15 mouse cellular contexts compared by ENCODE assay signal in the genomic region with DNA sequence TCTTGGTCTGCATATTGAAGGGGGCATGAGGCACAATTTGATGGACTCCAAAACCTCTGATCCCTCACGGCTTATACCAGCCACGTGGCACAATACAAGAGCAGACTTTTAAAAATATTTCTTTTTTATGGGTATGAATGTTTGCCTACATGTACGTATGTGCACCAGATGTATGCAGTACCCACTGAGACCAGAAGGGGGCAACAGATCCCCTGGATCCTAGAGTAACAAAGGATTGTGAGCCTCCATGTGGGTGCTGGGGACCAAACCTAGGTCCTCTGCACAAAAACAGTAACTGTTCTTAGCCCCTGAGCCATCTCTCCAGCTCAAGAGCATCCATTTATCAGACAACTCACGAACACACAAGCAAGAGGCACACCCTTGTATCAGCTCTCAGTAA.
DNase-seq lines count a peak whose midpoint lies in the region; ATAC-seq and TF ChIP-seq lines count a peak whose summit lies in the region.
"Had no signal": no experiment of that assay in that cellular context is flagged by ENCODE, and none has a peak within 500 bp of the region (broad histone marks: within the 10 kb centered on the region; RNA-seq: fewer than 3 reads in every experiment).

No protein-coding gene starts in this region.

- no peak overlapping the region for H3K4me3 ChIP-seq in intestine, postnatal 0 days (ENCODE audit: low read depth, low read length)
- H3K4me3 ChIP-seq in intestine, embryonic 16.5 days (ENCODE audit: low read length): no peak overlapping the region
- H3K4me3 ChIP-seq in midbrain, postnatal 0 days (ENCODE audit: low read depth, low read length): no peak overlapping the region
- no peak overlapping the region for H3K4me3 ChIP-seq in midbrain, embryonic 11.5 days (ENCODE audit: low read depth, low read length)
- H3K4me3 ChIP-seq: embryonic facial prominence, embryonic 12.5 days; erythroblast, embryonic 14.5 days; liver, embryonic 13.5 days; midbrain, embryonic 15.5 days had no signal

- POLR2A ChIA-PET in Patski (lab: Charles Lee): no interaction called here

- H3K9ac ChIP-seq in intestine, postnatal 0 days (ENCODE audit: low read depth, low read length): no peak overlapping the region
- no peak overlapping the region for H3K9ac ChIP-seq in intestine, embryonic 16.5 days (ENCODE audit: low read depth, low read length)
- no peak overlapping the region for H3K9ac ChIP-seq in midbrain, postnatal 0 days (replicated peaks; ENCODE audit: low read length, poor library complexity, severe bottlenecking)
- no peak overlapping the region for H3K9ac ChIP-seq in midbrain, embryonic 11.5 days (ENCODE audit: low read length)
- H3K9ac ChIP-seq: embryonic facial prominence, embryonic 12.5 days; liver, embryonic 13.5 days; midbrain, embryonic 15.5 days had no signal

- ATAC-seq in intestine, postnatal 0 days: no peak
- no peak for ATAC-seq in intestine, embryonic 16.5 days
- ATAC-seq in midbrain, postnatal 0 days (ENCODE audit: low FRiP score): no peak
- no peak for ATAC-seq in midbrain, embryonic 11.5 days (ENCODE audit: low FRiP score)
- no peak for ATAC-seq in Patski

- no peaks in the 10 kb centered on the region for H3K4me1 ChIP-seq in intestine, postnatal 0 days (replicated peaks; ENCODE audit: control insufficient read depth, insufficient read depth, low read length)
- H3K4me1 ChIP-seq in intestine, embryonic 16.5 days (ENCODE audit: control insufficient read depth, insufficient read depth, low read length): peaks cover 6% of the 10 kb centered on the region; the same call in 1 of the 2 replicates
- H3K4me1 ChIP-seq in midbrain, postnatal 0 days (ENCODE audit: insufficient read depth, low read length): no peaks in the 10 kb centered on the region
- H3K4me1 ChIP-seq in midbrain, embryonic 11.5 days (ENCODE audit: control insufficient read depth, insufficient read depth, low read length): no peaks in the 10 kb centered on the region

- H3K9me3 ChIP-seq in intestine, postnatal 0 days (ENCODE audit: control insufficient read depth): no peaks in the 10 kb centered on the region
- H3K9me3 ChIP-seq in intestine, embryonic 16.5 days (ENCODE audit: control insufficient read depth, low read length): no peaks in the 10 kb centered on the region
- H3K9me3 ChIP-seq in midbrain, postnatal 0 days (ENCODE audit: low read length): no peaks in the 10 kb centered on the region
- peaks cover 2% of the 10 kb centered on the region; the same call in 1 of the 2 replicates for H3K9me3 ChIP-seq in midbrain, embryonic 11.5 days (ENCODE audit: control insufficient read depth, low read length)
- H3K9me3 ChIP-seq: embryonic facial prominence, embryonic 12.5 days; midbrain, embryonic 15.5 days had no signal

- no peaks in the 10 kb centered on the region for H3K36me3 ChIP-seq in intestine, postnatal 0 days (ENCODE audit: control insufficient read depth, insufficient read depth)
- no peaks in the 10 kb centered on the region for H3K36me3 ChIP-seq in intestine, embryonic 16.5 days (ENCODE audit: control insufficient read depth, insufficient read depth, low read length)
- no peaks in the 10 kb centered on the region for H3K36me3 ChIP-seq in midbrain, postnatal 0 days (ENCODE audit: insufficient read depth, low read length)
- no peaks in the 10 kb centered on the region for H3K36me3 ChIP-seq in midbrain, embryonic 11.5 days (ENCODE audit: control insufficient read depth, insufficient read depth, low read length)
- H3K36me3 ChIP-seq: embryonic facial prominence, embryonic 12.5 days; liver, embryonic 13.5 days; midbrain, embryonic 15.5 days had no signal

- no peak for DNase-seq in midbrain, postnatal 0 days (ENCODE audit: low spot score)
- DNase-seq in midbrain, embryonic 11.5 days (ENCODE audit: low spot score, missing footprints): no peak
- DNase-seq in Patski (ENCODE audit: low read depth, low spot score): no peak
- DNase-seq in spleen, postnatal 36 days (ENCODE audit: low spot score in 2 of 2): no peak
- DNase-seq in right cerebral cortex, postnatal 4 days: no peak
- DNase-seq: adrenal gland, postnatal 10 days; layer of hippocampus, adult 9-11 months; right cerebral cortex, postnatal 14 days; thymus, postnatal 25 days had no signal

- H3K27ac ChIP-seq in intestine, postnatal 0 days (ENCODE audit: low read depth, low read length): no peak overlapping the region
- no peak overlapping the region for H3K27ac ChIP-seq in intestine, embryonic 16.5 days (ENCODE audit: low read length)
- no peak overlapping the region for H3K27ac ChIP-seq in midbrain, postnatal 0 days (ENCODE audit: low read depth, low read length)
- H3K27ac ChIP-seq in midbrain, embryonic 11.5 days (ENCODE audit: low read depth, low read length): no peak overlapping the region
- H3K27ac ChIP-seq: embryonic facial prominence, embryonic 12.5 days; liver, embryonic 13.5 days; midbrain, embryonic 15.5 days had no signal

- CTCF ChIA-PET in Patski (lab: Charles Lee): interaction anchor here (1.2 to 2.3 kb wide), 7 partner anchors 24 to 717 kb away, joined by 3 to 9 read pairs (median 4); no protein-coding TSS in a partner anchor

- TF ChIP-seq CTCF in intestine, postnatal 0 days (IDR thresholded peaks at IDR 0.05; ENCODE audit: low read depth): peak; percentile 35; the same call in 1 of the 2 replicates
- peak; percentile 49 for TF ChIP-seq CTCF in midbrain, postnatal 0 days (IDR thresholded peaks at IDR 0.05)
- TF ChIP-seq CTCF in Patski (IDR thresholded peaks at IDR 0.05): peak; percentile 21

- in situ Hi-C loops in Patski (cut with MboI; ENCODE audit: low pct_unique_long_range_greater_than_20kb): no loop called here

- H3K27me3 ChIP-seq in intestine, postnatal 0 days (replicated peaks; ENCODE audit: control insufficient read depth, insufficient read depth, low read length): no peaks in the 10 kb centered on the region
- no peaks in the 10 kb centered on the region for H3K27me3 ChIP-seq in intestine, embryonic 16.5 days (replicated peaks; ENCODE audit: control insufficient read depth, insufficient read depth, low read length)
- H3K27me3 ChIP-seq in midbrain, postnatal 0 days (ENCODE audit: insufficient read depth, low read length): no peaks in the 10 kb centered on the region
- H3K27me3 ChIP-seq in midbrain, embryonic 11.5 days (ENCODE audit: control insufficient read depth, insufficient read depth, low read length): peaks cover under 1% of the 10 kb centered on the region; the same call in 1 of the 2 replicates
- no peaks in the 10 kb centered on the region for H3K27me3 ChIP-seq in Patski

- 93% methylated on average over 4 of the region's 4 CpGs for WGBS in intestine, postnatal 0 days
- 96% methylated on average over 4 of the region's 4 CpGs for WGBS in intestine, embryonic 16.5 days
- 97% methylated on average over 4 of the region's 4 CpGs for WGBS in midbrain, postnatal 0 days
- 96% methylated on average over 4 of the region's 4 CpGs for WGBS in midbrain, embryonic 11.5 days

- no peak overlapping the region for H3K4me2 ChIP-seq in intestine, postnatal 0 days (replicated peaks; ENCODE audit: low read depth)
- no peak overlapping the region for H3K4me2 ChIP-seq in intestine, embryonic 16.5 days (ENCODE audit: low read depth, low read length)
- no peak overlapping the region for H3K4me2 ChIP-seq in midbrain, postnatal 0 days (ENCODE audit: low read depth, low read length, poor library complexity, severe bottlenecking)
- H3K4me2 ChIP-seq in midbrain, embryonic 11.5 days: no peak overlapping the region
- H3K4me2 ChIP-seq: embryonic facial prominence, embryonic 12.5 days; liver, embryonic 13.5 days; midbrain, embryonic 15.5 days had no signal
